Mouse (Mus musculus): ENCODE measurements at regions not wholly inside any gene's neighbourhood (a gene's known extent, or its start where the extent isn't known, plus 50 kb on each side); places are given as distances from the start of the nearest gene placed in this dataset.

GRCm38 (mm10) chr13:47957662-47958061 lies 303.4 kb upstream of the Id4 start:
- H3K4me3 ChIP-seq (ENCODE audit: insufficient read depth, low read length): no peak overlapping the region
- TF ChIP-seq CTCF (IDR thresholded peaks at IDR 0.05; ENCODE audit: borderline replicate concordance, insufficient read depth, low read length): no peak
- TF ChIP-seq POLR2A (IDR thresholded peaks at IDR 0.05; ENCODE audit: low read depth, low read length): no peak
- H3K4me1 ChIP-seq (ENCODE audit: control insufficient read depth, insufficient read depth, low read length): no peaks in the 10 kb centered on the region
- H3K27ac ChIP-seq (ENCODE audit: insufficient read depth, low read length): no peak overlapping the region

GRCm38 (mm10) chr13:47974216-47974615 lies 286.8 kb upstream of the Id4 start:
- Histone ChIP-seq H3K4me3 (ENCODE audit: insufficient read depth, low read length) (no peak overlapping the region), H3K27ac (ENCODE audit: insufficient read depth, low read length) (no peak overlapping the region), H3K4me1 (ENCODE audit: control insufficient read depth, insufficient read depth, low read length) (no peaks in the 10 kb centered on the region)
- TF ChIP-seq CTCF (IDR thresholded peaks at IDR 0.05; ENCODE audit: borderline replicate concordance, insufficient read depth, low read length) (no peak), POLR2A (IDR thresholded peaks at IDR 0.05; ENCODE audit: low read depth, low read length) (no peak)

- H3K27ac ChIP-seq (ENCODE audit: insufficient read depth, low read length): no peak overlapping the region
- no peaks in the 10 kb centered on the region for H3K4me1 ChIP-seq (ENCODE audit: control insufficient read depth, insufficient read depth, low read length)
- no peak overlapping the region for H3K4me3 ChIP-seq (ENCODE audit: insufficient read depth, low read length)
- TF ChIP-seq CTCF (IDR thresholded peaks at IDR 0.05; ENCODE audit: borderline replicate concordance, insufficient read depth, low read length) (no peak), POLR2A (IDR thresholded peaks at IDR 0.05; ENCODE audit: low read depth, low read length) (no peak)
Measured at GRCm38 (mm10) chr13:47974756-47975515, 286.1 kb upstream of the Id4 start.

GRCm38 (mm10) chr13:47998495-47998894 lies 262.5 kb upstream of the Id4 start:
- Histone ChIP-seq H3K4me1 (ENCODE audit: control insufficient read depth, insufficient read depth, low read length) (no peaks in the 10 kb centered on the region), H3K27ac (ENCODE audit: insufficient read depth, low read length) (no peak overlapping the region), H3K4me3 (ENCODE audit: insufficient read depth, low read length) (no peak overlapping the region)
- TF ChIP-seq POLR2A (IDR thresholded peaks at IDR 0.05; ENCODE audit: low read depth, low read length): no peak
- no peak for TF ChIP-seq CTCF (IDR thresholded peaks at IDR 0.05; ENCODE audit: borderline replicate concordance, insufficient read depth, low read length)

GRCm38 (mm10) chr13:47999399-47999798 lies 261.6 kb upstream of the Id4 start:
- TF ChIP-seq CTCF (IDR thresholded peaks at IDR 0.05; ENCODE audit: borderline replicate concordance, insufficient read depth, low read length): no peak
- TF ChIP-seq POLR2A (IDR thresholded peaks at IDR 0.05; ENCODE audit: low read depth, low read length): no peak
- H3K4me1 ChIP-seq (ENCODE audit: control insufficient read depth, insufficient read depth, low read length): no peaks in the 10 kb centered on the region
- H3K4me3 ChIP-seq (ENCODE audit: insufficient read depth, low read length): no peak overlapping the region
- no peak overlapping the region for H3K27ac ChIP-seq (ENCODE audit: insufficient read depth, low read length)

- no peaks in the 10 kb centered on the region for H3K4me1 ChIP-seq (ENCODE audit: control insufficient read depth, insufficient read depth, low read length)
- TF ChIP-seq CTCF (IDR thresholded peaks at IDR 0.05; ENCODE audit: borderline replicate concordance, insufficient read depth, low read length) (no peak), POLR2A (IDR thresholded peaks at IDR 0.05; ENCODE audit: low read depth, low read length) (no peak)
- H3K4me3 ChIP-seq (ENCODE audit: insufficient read depth, low read length): no peak overlapping the region
- H3K27ac ChIP-seq (ENCODE audit: insufficient read depth, low read length): no peak overlapping the region
Measured at GRCm38 (mm10) chr13:48003126-48003525, 257.9 kb upstream of the Id4 start.

GRCm38 (mm10) chr13:48013336-48013750 lies 247.7 kb upstream of the Id4 start:
- Histone ChIP-seq H3K27ac (ENCODE audit: insufficient read depth, low read length) (no peak overlapping the region), H3K4me3 (ENCODE audit: insufficient read depth, low read length) (no peak overlapping the region), H3K4me1 (ENCODE audit: control insufficient read depth, insufficient read depth, low read length) (peaks cover 4% of the 10 kb centered on the region; the same call in 1 of the 2 replicates)
- TF ChIP-seq POLR2A (IDR thresholded peaks at IDR 0.05; ENCODE audit: low read depth, low read length): no peak
- no peak for TF ChIP-seq CTCF (IDR thresholded peaks at IDR 0.05; ENCODE audit: borderline replicate concordance, insufficient read depth, low read length)

GRCm38 (mm10) chr13:48015296-48015695 lies 245.7 kb upstream of the Id4 start:
- H3K4me3 ChIP-seq (ENCODE audit: insufficient read depth, low read length): no peak overlapping the region
- TF ChIP-seq POLR2A (IDR thresholded peaks at IDR 0.05; ENCODE audit: low read depth, low read length): no peak
- H3K27ac ChIP-seq (ENCODE audit: insufficient read depth, low read length): no peak overlapping the region
- peaks cover 4% of the 10 kb centered on the region; the same call in 1 of the 2 replicates for H3K4me1 ChIP-seq (ENCODE audit: control insufficient read depth, insufficient read depth, low read length)

GRCm38 (mm10) chr13:48016051-48016450 lies 245.0 kb upstream of the Id4 start:
- Histone ChIP-seq H3K4me3 (ENCODE audit: insufficient read depth, low read length) (no peak overlapping the region), H3K4me1 (ENCODE audit: control insufficient read depth, insufficient read depth, low read length) (peaks cover 4% of the 10 kb centered on the region; the same call in 1 of the 2 replicates), H3K27ac (ENCODE audit: insufficient read depth, low read length) (no peak overlapping the region)
- TF ChIP-seq CTCF (IDR thresholded peaks at IDR 0.05; ENCODE audit: borderline replicate concordance, insufficient read depth, low read length) (no peak), POLR2A (IDR thresholded peaks at IDR 0.05; ENCODE audit: low read depth, low read length) (no peak)

GRCm38 (mm10) chr13:48016606-48017005 lies 244.4 kb upstream of the Id4 start:
- Histone ChIP-seq H3K27ac (ENCODE audit: insufficient read depth, low read length) (no peak overlapping the region), H3K4me1 (ENCODE audit: control insufficient read depth, insufficient read depth, low read length) (peaks cover 4% of the 10 kb centered on the region; the same call in 1 of the 2 replicates), H3K4me3 (ENCODE audit: insufficient read depth, low read length) (no peak overlapping the region)
- TF ChIP-seq POLR2A (IDR thresholded peaks at IDR 0.05; ENCODE audit: low read depth, low read length): no peak
- no peak for TF ChIP-seq CTCF (IDR thresholded peaks at IDR 0.05; ENCODE audit: borderline replicate concordance, insufficient read depth, low read length)
